8 mouse cellular contexts compared by ENCODE assay signal in genomic region chr2:130449794-130450433, GRCm38 (mm10). TPM values are rescaled to one million over a fixed set of nuclear protein-coding genes. Genes with fewer than 3 reads are reported as not detected.
DNase-seq lines count a peak whose midpoint lies in the region; ATAC-seq and TF ChIP-seq lines count a peak whose summit lies in the region.

Gene Ptpra (plus strand): TSS chr2:130450278.

- H3K27me3 ChIP-seq in ES-Bruce4 (ENCODE audit: control insufficient read depth, insufficient read depth, low read length, poor library complexity, severe bottlenecking): no peaks in the 10 kb centered on the region
- H3K27me3 ChIP-seq in forebrain, embryonic 14.5 days (replicated peaks; ENCODE audit: control insufficient read depth, insufficient read depth, low read length): no peaks in the 10 kb centered on the region

- H3K9ac ChIP-seq in ES-Bruce4 (ENCODE audit: low read depth, poor library complexity, severe bottlenecking): peak within 1 kb of the TSS; percentile 80
- H3K9ac ChIP-seq in forebrain, embryonic 14.5 days (ENCODE audit: low read length): peak within 1 kb of the TSS; percentile 92

- no peaks in the 10 kb centered on the region for H3K4me1 ChIP-seq in ES-Bruce4 (ENCODE audit: control insufficient read depth, insufficient read depth, low read length)
- H3K4me1 ChIP-seq in forebrain, embryonic 14.5 days (ENCODE audit: control insufficient read depth, insufficient read depth, low read length): peaks cover 15% of the 10 kb centered on the region
- H3K4me1 ChIP-seq in lung, adult 2 months (ENCODE audit: control insufficient read depth, insufficient read depth, low read length): peaks cover 11% of the 10 kb centered on the region

- no peak for TF ChIP-seq EP300 in ES-Bruce4 (IDR thresholded peaks at IDR 0.05; ENCODE audit: insufficient read depth, low read depth, low read length)

- H3K4me3 ChIP-seq in ES-Bruce4 (ENCODE audit: low read depth, low read length): peak within 1 kb of the TSS; percentile 87
- H3K4me3 ChIP-seq in forebrain, embryonic 14.5 days (ENCODE audit: low read depth, low read length): peak within 1 kb of the TSS; percentile 91
- H3K4me3 ChIP-seq in lung, adult 2 months (replicated peaks; ENCODE audit: extremely low read depth, low read depth, low read length): peak within 1 kb of the TSS; percentile 79

- intact Hi-C loops in heart, postnatal 14 days (cut with DNase I): loop anchor here (5.0 kb wide), 1 partner anchor 42 kb away; no protein-coding TSS in a partner anchor

- no peaks in the 10 kb centered on the region for H3K36me3 ChIP-seq in ES-Bruce4 (ENCODE audit: control insufficient read depth, insufficient read depth, low read length, poor library complexity, severe bottlenecking)
- peaks cover 6% of the 10 kb centered on the region for H3K36me3 ChIP-seq in forebrain, embryonic 14.5 days (ENCODE audit: control insufficient read depth, insufficient read depth, low read length)

- DNase-seq in forebrain, embryonic 14.5 days (ENCODE audit: low spot score): peak; percentile 94
- DNase-seq in heart, postnatal 14 days: peak; percentile 94 to 95
- peak; percentile 91 to 94 for DNase-seq in layer of hippocampus, adult 18-20 months (ENCODE audit: low spot score in 2 of 2)
- DNase-seq in lung, adult 2 months: peak; percentile 96
- DNase-seq in thymus, adult 18-20 months: peak; percentile 85

- no peaks in the 10 kb centered on the region for H3K9me3 ChIP-seq in ES-Bruce4 (replicated peaks; ENCODE audit: control insufficient read depth, insufficient read depth, low read length, poor library complexity, severe bottlenecking)
- no peaks in the 10 kb centered on the region for H3K9me3 ChIP-seq in forebrain, embryonic 14.5 days (replicated peaks; ENCODE audit: control insufficient read depth, low read length)

- peak; percentile 95 for ATAC-seq in cerebellum, adult (ENCODE audit: insufficient number of reproducible peaks, low FRiP score, low TSS enrichment)
- ATAC-seq in forebrain, embryonic 14.5 days: peak; percentile 99
- peak; percentile 90 for ATAC-seq in neutrophil, adult 5-6 weeks (ENCODE audit: extremely low read depth, insufficient number of reproducible peaks, low FRiP score, poor library complexity, severe bottlenecking)

- H3K4me2 ChIP-seq in forebrain, embryonic 14.5 days (ENCODE audit: low read length): peak within 1 kb of the TSS; percentile 87

- TF ChIP-seq POLR2A in ES-Bruce4 (IDR thresholded peaks at IDR 0.05; ENCODE audit: insufficient read depth, low read length): no peak
- peak; percentile 94 for TF ChIP-seq POLR2A in lung, adult 2 months (IDR thresholded peaks at IDR 0.05; ENCODE audit: borderline replicate concordance, extremely low read depth, low read depth, low read length)

- WGBS in forebrain, embryonic 14.5 days: under 1% methylated on average over 42 of the region's 50 CpGs
- under 1% methylated on average over 49 of the region's 50 CpGs for WGBS in lung, adult 2 months

- H3K27ac ChIP-seq in ES-Bruce4 (ENCODE audit: insufficient read depth, low read length): no peak within 1 kb of the TSS
- peak within 1 kb of the TSS; percentile 68; the same call in 1 of the 2 replicates for H3K27ac ChIP-seq in forebrain, embryonic 14.5 days (ENCODE audit: low read depth, low read length)

- no peak for TF ChIP-seq CTCF in ES-Bruce4 (IDR thresholded peaks at IDR 0.05; ENCODE audit: low read depth, low read length)
- TF ChIP-seq CTCF in lung, adult 2 months (IDR thresholded peaks at IDR 0.05; ENCODE audit: insufficient read depth, low read length): no peak

RNA-seq across cellular contexts. Expression of gene Ptpra, which starts in this region (rescaled TPM):
- polyA plus RNA-seq in ES-Bruce4 (2011; ENCODE audit: insufficient read depth, insufficient read length, low read depth, missing spikeins): 72.8 and 77.6 TPM in 2 replicates
- polyA plus RNA-seq in forebrain, embryonic 14.5 days (2014; fragmentation: Nextera tagmentation; extraction: Ambion mirVana): 130 and 135 TPM in 2 replicates
- total RNA-seq in heart, postnatal 14 days (2021): 10 to 100 TPM; 61.8 to 63.8 TPM
- total RNA-seq in layer of hippocampus, adult 18-20 months (2021): 100 to 1,000 TPM; 327 to 330 TPM
- polyA plus RNA-seq in lung, adult 2 months (2012; rRNA removed): 56.5 and 64.3 TPM in 2 replicates
- 106 and 115 TPM in 2 replicates for total RNA-seq in neutrophil, adult 5-6 weeks (2017)
